1 mouse cellular context compared by ENCODE assay signal in genomic region chrX:139997740-139998690, GRCm38 (mm10).
TF ChIP-seq lines count a peak whose summit lies in the region.

Rbm41 (minus strand) TSS chrX:139998595.

TF ChIP-seq in MEL, 35 proteins besides CTCF, POLR2A, EP300 and RAD21 (continued from another document):
- TF ChIP-seq MAZ (IDR thresholded peaks at IDR 0.05; ENCODE audit: low read depth, low read length) (no peak), CHD2 (IDR thresholded peaks at IDR 0.05; ENCODE audit: low read length) (no peak), USF1 (IDR thresholded peaks at IDR 0.05; ENCODE audit: low read depth, low read length) (no peak), MAFK (IDR thresholded peaks at IDR 0.05; ENCODE audit: borderline replicate concordance, low read depth, low read length) (no peak), NELFE (IDR thresholded peaks at IDR 0.05; ENCODE audit: low read depth, low read length) (peak; percentile 66), POLR2AphosphoS2 (IDR thresholded peaks at IDR 0.05; ENCODE audit: low read length) (peak; percentile 55; the same call in 1 of the 2 replicates), TBP (IDR thresholded peaks at IDR 0.05; ENCODE audit: low read depth, low read length) (peak; percentile 79), ETS1 (IDR thresholded peaks at IDR 0.05; ENCODE audit: low read depth, low read length) (peak; percentile 38; the same call in 1 of the 2 replicates)
